Mouse (Mus musculus) midbrain, embryonic 14.5 days (tissue): ENCODE measurements around the gene Ss18l2. TPM values are rescaled to one million over a fixed set of nuclear protein-coding genes. Genes with fewer than 3 reads are reported as not detected.

Experiments
- ATAC-seq: fragments of 200-750 bp; cut with Nextera tagmentation; 2 replicates; pipeline ENCODE4 v1.8.0; 2017; ENCODE audit warnings: moderate number of reproducible peaks, moderate library complexity; ENCODE audit not compliant: low FRiP score, low TSS enrichment
- DNase-seq: peaks from one replicate; pipeline ENCODE4 v3.0.0-alpha.2; 2015
- H3K27ac ChIP-seq: fragments of 300-500 bp; sonication (generic); replicated peaks from 2 replicates; pipeline ENCODE4 v1.5.1; 2014; ENCODE audit warnings: mild to moderate bottlenecking, low read depth, low read length, moderate library complexity
- H3K27me3 ChIP-seq: fragments of 300-500 bp; sonication (generic); 2 replicates; pipeline ENCODE4 v1.6.1; 2014; ENCODE audit warnings: low read length, control low read depth, mixed read lengths; ENCODE audit not compliant: control insufficient read depth, insufficient read depth
- H3K36me3 ChIP-seq: fragments of 300-500 bp; sonication (generic); 2 replicates; pipeline ENCODE4 v1.6.1; 2014; ENCODE audit warnings: low read length, control low read depth; ENCODE audit not compliant: control insufficient read depth, insufficient read depth
- H3K4me1 ChIP-seq: fragments of 300-500 bp; sonication (generic); 2 replicates; pipeline ENCODE4 v1.6.1; 2014; ENCODE audit warnings: mild to moderate bottlenecking, antibody characterized with exemption, low read length, control low read depth; ENCODE audit not compliant: control insufficient read depth, insufficient read depth
- H3K4me2 ChIP-seq: fragments of 300-500 bp; sonication (generic); 2 replicates; pipeline ENCODE4 v1.6.1; 2014; ENCODE audit warnings: mild to moderate bottlenecking, low read length, moderate library complexity
- H3K4me3 ChIP-seq: fragments of 300-500 bp; sonication (generic); replicated peaks from 2 replicates; pipeline ENCODE4 v1.5.1; 2014; ENCODE audit warnings: low read depth, low read length
- H3K9ac ChIP-seq: fragments of 300-500 bp; sonication (generic); replicated peaks from 2 replicates; pipeline ENCODE4 v1.6.1; 2014; ENCODE audit warnings: mild to moderate bottlenecking, low read length, moderate library complexity
- H3K9me3 ChIP-seq: fragments of 300-500 bp; sonication (generic); 2 replicates; pipeline ENCODE4 v1.6.1; 2016; ENCODE audit warnings: low read length, control low read depth, mixed read lengths; ENCODE audit not compliant: control insufficient read depth
- WGBS: fragments of 180-500 bp; shearing (Covaris S2); extraction: QIAGEN DNeasy Blood & Tissue Kit; methylation state at CpG from one replicate; pipeline ENCODE4 v1.1.7; 2014; 5-methylcytosine and 5-hydroxymethylcytosine counted together
- polyA plus RNA-seq: library from polyadenylated mRNA; unstranded; fragments of >200 nt; fragmentation: Nextera tagmentation; extraction: Ambion mirVana; gene quantifications from 2 replicates; pipeline ENCODE4 v1.2.1, GENCODE M21; 2014

Gene Ss18l2
- polyA plus RNA-seq, 1 experiment from 2014 or later: 164 TPM

DNA sequence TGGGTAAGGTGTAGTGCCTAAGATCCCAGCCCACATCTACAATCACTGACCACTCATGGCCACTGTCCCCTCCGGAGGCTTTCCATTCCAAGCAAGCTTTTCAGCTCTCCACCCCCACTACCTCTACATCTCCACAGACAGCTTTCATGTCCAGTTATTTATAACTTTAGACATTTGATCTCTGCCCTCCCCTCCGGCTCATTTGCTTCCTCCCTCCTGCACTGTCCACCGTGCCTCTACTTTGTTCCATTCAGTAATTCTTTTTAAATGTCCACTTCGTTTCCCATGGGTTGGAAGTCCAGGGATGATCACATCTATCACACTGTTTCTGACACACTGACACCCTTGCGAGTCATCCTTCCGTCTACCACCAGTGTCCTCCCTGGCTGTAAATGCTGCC lies 2.3 kb upstream of the Ss18l2 start:
- no peak overlapping the region for H3K4me3 ChIP-seq
- WGBS: 76% methylated on average over 6 of the region's 6 CpGs
- peaks cover 6% of the 10 kb centered on the region for H3K36me3 ChIP-seq
- H3K9me3 ChIP-seq: no peaks in the 10 kb centered on the region
- DNase-seq: no peak
- no peak overlapping the region for H3K4me2 ChIP-seq
- ATAC-seq: no peak
- no peaks in the 10 kb centered on the region for H3K27me3 ChIP-seq
- no peak overlapping the region for H3K9ac ChIP-seq
- peaks cover 24% of the 10 kb centered on the region for H3K4me1 ChIP-seq
- H3K27ac ChIP-seq: no peak overlapping the region

DNA sequence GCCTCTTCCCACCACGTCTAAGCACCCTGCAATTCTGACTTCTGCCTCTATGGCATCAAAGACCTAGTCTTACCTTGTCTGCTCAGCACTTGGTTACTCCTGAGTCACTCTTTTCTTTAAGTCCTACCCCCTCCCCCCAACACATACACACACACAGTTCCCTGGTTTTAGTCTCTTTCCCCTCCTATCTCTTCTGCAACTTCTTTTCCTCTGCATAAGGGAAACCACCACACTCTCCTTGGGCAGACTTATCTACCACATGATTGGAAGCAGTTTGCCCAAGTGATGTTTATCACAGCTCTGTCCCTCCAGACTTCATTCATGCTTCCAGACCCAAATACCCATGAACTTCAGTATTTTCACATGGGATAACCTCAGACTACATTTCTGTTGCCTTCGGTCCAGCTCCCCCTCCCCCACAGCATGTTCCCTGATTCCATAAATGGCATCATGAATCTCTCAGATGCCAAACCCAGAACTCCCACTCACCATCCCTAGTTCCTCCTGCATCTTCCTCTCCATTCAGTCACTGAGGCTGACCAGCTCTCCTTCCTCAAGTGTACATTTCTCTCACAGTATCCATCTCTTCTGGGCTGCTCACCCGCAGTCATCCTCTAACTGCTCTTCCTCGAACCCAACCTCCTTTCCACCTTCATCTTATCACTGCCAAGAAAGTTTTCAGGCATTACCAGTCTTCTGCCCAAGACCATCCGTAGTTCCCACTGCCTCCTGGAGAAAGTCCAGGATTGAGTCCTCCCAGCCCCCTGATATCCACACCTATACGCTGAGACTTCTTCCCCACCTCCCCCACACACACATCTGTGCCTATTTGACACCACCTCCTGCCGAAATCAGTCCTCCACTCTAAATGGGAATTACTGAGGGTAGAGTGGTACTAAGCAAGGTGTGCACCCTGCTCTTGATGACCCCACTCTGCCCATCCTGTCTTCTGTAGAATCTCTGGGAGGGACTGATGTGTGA lies 1.3 kb upstream of the Ss18l2 start:
- H3K4me2 ChIP-seq: no peak overlapping the region
- no peak overlapping the region for H3K4me3 ChIP-seq
- peaks cover 14% of the 10 kb centered on the region for H3K36me3 ChIP-seq
- no peak for DNase-seq
- no peak for ATAC-seq
- no peak overlapping the region for H3K27ac ChIP-seq
- H3K9me3 ChIP-seq: no peaks in the 10 kb centered on the region
- peaks cover 22% of the 10 kb centered on the region for H3K4me1 ChIP-seq
- 67% methylated on average over 7 of the region's 7 CpGs for WGBS
- H3K9ac ChIP-seq: no peak overlapping the region
- H3K27me3 ChIP-seq: no peaks in the 10 kb centered on the region

DNA sequence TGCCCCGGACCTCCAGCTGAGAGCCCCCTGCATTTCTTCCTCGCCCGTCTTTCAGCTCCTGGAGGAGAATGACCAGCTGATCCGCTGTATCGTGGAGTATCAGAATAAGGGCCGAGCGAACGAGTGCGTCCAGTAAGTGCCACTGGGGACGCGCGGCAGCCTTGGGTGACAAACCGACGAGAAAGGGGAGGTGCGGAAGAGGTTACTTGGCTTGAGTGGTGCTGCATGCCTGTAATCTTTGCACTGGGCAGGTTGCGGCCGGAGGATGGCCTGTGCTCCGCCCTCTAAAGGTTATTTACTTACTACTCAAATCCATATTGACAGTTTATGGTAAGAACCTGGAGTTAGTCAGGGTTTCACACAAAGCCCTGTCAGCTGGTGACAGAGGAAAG lies 451 bp downstream of the Ss18l2 start:
- Histone ChIP-seq H3K4me3 (peak overlapping the region; percentile 92), H3K27me3 (no peaks in the 10 kb centered on the region), H3K9me3 (no peaks in the 10 kb centered on the region), H3K4me1 (peaks cover 11% of the 10 kb centered on the region), H3K27ac (peak overlapping the region; percentile 90), H3K9ac (peak overlapping the region; percentile 93), H3K4me2 (peak overlapping the region; percentile 87), H3K36me3 (peaks cover 14% of the 10 kb centered on the region)
- 0% methylated on average over 18 of the region's 18 CpGs for WGBS
- ATAC-seq (peak; percentile 25), DNase-seq (no peak)

DNA sequence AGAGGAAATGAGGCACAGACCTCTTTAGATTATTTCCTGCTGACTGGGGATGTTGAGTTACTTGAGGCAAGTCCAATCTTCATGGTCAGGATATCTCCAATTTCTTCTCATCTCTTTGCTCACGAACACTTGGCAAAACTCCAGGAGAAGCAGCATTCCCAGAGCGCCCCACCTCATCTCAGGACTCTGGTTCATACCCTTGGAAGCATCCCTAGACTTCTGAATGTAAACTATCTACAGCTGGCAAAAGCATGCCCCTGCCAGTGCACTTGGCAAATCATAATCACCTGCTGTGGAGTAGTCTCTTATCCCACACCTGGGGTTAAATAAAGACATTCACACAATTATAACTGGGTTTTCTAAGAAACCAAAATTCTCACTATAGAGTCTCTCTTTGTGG lies 6.9 kb downstream of the Ss18l2 start:
- peaks cover 14% of the 10 kb centered on the region for H3K36me3 ChIP-seq
- H3K4me1 ChIP-seq: peaks cover 9% of the 10 kb centered on the region
- no peak overlapping the region for H3K4me3 ChIP-seq
- ATAC-seq (no peak), DNase-seq (no peak)
- H3K4me2 ChIP-seq: no peak overlapping the region
- no peak overlapping the region for H3K27ac ChIP-seq
- no peak overlapping the region for H3K9ac ChIP-seq
- WGBS: 91% methylated on average over 2 of the region's 2 CpGs
- H3K27me3 ChIP-seq: no peaks in the 10 kb centered on the region
- H3K9me3 ChIP-seq: no peaks in the 10 kb centered on the region

DNA sequence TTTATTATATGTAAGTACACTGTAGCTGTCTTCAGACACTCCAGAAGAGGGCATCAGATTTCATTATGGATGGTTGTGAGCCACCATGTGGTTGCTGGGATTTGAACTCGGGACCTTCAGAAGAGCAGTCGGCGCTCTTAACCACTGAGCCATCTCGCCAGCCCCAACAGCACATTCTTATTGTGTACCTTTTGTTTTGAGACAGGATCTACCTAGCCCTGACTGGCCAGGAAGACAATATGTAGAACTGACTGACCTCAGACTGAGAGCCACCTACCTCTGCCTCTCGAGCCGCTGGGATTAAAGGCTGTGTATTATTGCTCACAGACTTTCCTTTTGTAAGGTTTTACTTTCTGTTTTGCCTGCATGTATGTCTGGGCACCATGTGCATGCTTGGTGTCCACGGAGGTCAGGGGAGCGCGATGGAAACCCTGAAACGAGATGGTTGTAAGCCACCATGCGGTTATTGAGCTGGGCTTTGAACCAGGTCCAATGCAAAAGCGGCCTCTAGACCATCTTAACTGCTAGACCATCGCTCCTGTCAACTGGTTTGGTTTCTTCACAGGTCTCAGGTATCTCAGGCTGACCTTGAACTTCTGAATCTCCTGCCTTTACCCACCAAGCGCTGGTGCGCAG lies 8.1 kb downstream of the Ss18l2 start:
- DNase-seq: no peak
- Histone ChIP-seq H3K27me3 (no peaks in the 10 kb centered on the region), H3K9me3 (no peaks in the 10 kb centered on the region), H3K4me2 (peak overlapping the region; percentile 77), H3K27ac (peak overlapping the region; percentile 96), H3K9ac (peak overlapping the region; percentile 77), H3K36me3 (peaks cover 4% of the 10 kb centered on the region), H3K4me1 (peaks cover 9% of the 10 kb centered on the region), H3K4me3 (peak overlapping the region; percentile 92)
- no peak; the same call in 1 of the 2 replicates for ATAC-seq
- 71% methylated on average over 15 of the region's 15 CpGs for WGBS

GRCm38 (mm10) chr9:121718792-121719318 lies 8.7 kb downstream of the Ss18l2 start, which contains the start of gene Nktr:
TSS of gene Nktr (plus strand) at chr9:121719169.
- DNase-seq (peak; percentile 100), ATAC-seq (peak; percentile 99)
- H3K27ac ChIP-seq: peak within 1 kb of the TSS; percentile 96
- peak within 1 kb of the TSS; percentile 91 for H3K9ac ChIP-seq
- WGBS: under 1% methylated on average over 59 of the region's 61 CpGs
- no peaks in the 10 kb centered on the region for H3K36me3 ChIP-seq
- no peaks in the 10 kb centered on the region for H3K9me3 ChIP-seq
- H3K4me2 ChIP-seq: peak within 1 kb of the TSS; percentile 79
- H3K27me3 ChIP-seq: no peaks in the 10 kb centered on the region
- peaks cover 9% of the 10 kb centered on the region for H3K4me1 ChIP-seq
- peak within 1 kb of the TSS; percentile 92 for H3K4me3 ChIP-seq

DNA sequence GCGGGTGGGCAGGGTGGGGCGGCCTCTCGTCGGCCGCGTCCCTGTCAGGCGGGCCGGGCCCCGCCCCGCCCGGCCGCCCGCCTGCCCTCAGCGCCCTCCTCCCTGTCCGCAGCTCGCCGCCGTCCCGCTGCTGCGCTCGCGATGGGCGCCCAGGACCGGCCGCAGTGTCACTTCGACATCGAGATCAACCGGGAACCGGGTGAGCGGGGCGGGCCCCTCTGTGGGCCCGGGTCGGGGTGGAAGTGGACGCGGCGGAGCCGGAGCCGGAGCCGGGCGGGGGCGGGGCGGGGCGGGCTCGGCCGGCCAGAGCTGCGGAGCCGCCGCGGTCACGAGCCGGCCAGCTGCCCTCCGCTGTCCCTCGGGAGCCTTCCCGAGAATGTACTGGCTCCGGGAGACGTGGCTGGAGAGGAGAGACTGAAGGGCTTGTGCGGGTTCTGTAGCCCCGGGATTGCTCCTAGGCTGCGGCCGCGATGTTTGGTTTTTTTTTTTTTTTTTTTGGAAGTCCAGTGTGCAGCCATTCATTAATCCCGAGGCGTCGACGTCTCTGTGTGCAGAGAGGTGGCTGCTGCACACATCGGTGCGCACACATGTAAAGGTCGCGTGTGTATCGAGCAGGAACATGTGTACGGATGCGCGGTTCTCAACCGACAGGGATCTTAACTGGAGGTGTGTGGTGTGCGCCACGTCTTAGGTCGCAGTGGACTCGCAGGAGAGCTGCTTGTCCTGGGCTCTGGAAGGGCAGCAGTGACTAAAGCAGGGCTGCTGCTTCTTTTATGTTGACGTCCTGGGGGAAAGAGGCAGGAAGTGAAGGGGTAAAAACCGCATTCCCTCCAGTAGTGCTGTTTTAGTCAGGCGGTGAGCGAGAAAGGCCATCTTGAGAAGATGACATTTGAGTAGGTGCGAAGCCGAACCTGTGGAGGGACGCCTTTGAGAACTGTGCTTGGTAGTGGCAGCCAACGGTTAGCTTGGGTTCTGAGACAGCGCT lies 9.5 kb downstream of the Ss18l2 start:
- Histone ChIP-seq H3K4me2 (peak overlapping the region; percentile 79), H3K36me3 (no peaks in the 10 kb centered on the region), H3K4me1 (peaks cover 9% of the 10 kb centered on the region), H3K27me3 (no peaks in the 10 kb centered on the region), H3K4me3 (peak overlapping the region; percentile 92), H3K9ac (peak overlapping the region; percentile 91), H3K27ac (peak overlapping the region; percentile 96), H3K9me3 (no peaks in the 10 kb centered on the region)
- ATAC-seq (peak; percentile 68; the same call in 1 of the 2 replicates), DNase-seq (peak; percentile 64)
- under 1% methylated on average over 84 of the region's 87 CpGs for WGBS

DNA sequence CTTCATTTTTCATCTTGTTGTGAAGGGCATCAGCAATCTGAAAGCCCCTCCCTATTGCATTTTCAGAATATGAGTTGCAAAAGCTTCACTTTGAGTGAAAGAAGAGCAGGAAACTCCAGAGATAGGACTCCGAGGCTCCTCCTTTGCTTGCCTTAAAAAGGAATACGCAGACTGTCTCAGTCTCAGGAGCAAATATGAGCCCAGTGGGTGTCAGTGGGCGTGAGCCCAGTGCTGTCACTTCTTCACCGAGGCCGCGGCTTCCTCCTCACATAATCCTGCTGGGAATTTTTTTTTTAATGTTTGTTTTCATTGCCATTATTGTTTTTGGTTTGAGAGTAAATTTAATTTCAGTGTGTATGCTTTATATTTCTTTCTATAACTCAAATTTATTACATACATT lies 30.4 kb downstream of the Ss18l2 start:
- no peaks in the 10 kb centered on the region for H3K4me1 ChIP-seq
- WGBS: 87% methylated on average over 6 of the region's 6 CpGs
- ATAC-seq: no peak
- no peak overlapping the region for H3K9ac ChIP-seq
- H3K4me3 ChIP-seq: no peak overlapping the region
- DNase-seq: no peak
- peaks cover 58% of the 10 kb centered on the region for H3K36me3 ChIP-seq
- H3K27ac ChIP-seq: no peak overlapping the region
- no peaks in the 10 kb centered on the region for H3K9me3 ChIP-seq
- H3K27me3 ChIP-seq: no peaks in the 10 kb centered on the region
- H3K4me2 ChIP-seq: no peak overlapping the region
